8 mouse cellular contexts compared by ENCODE assay signal in genomic region chr9:66349144-66349859, GRCm38 (mm10). TPM values are rescaled to one million over a fixed set of nuclear protein-coding genes. Genes with fewer than 3 reads are reported as not detected.
DNase-seq lines count a peak whose midpoint lies in the region; ATAC-seq and TF ChIP-seq lines count a peak whose summit lies in the region.

No protein-coding gene starts in this region.

- 32% methylated on average over 8 of the region's 8 CpGs for WGBS in lung, postnatal 0 days
- WGBS in limb, embryonic 13.5 days = 44% methylated on average over 8 of the region's 8 CpGs
- WGBS in olfactory bulb, adult 2 months = 35% methylated on average over 8 of the region's 8 CpGs

- peak overlapping the region; percentile 96; the same call in 1 of the 2 replicates for H3K9ac ChIP-seq in lung, postnatal 0 days (replicated peaks; ENCODE audit: low read depth)
- peak overlapping the region; percentile 96 for H3K9ac ChIP-seq in limb, embryonic 13.5 days

- H3K4me2 ChIP-seq in lung, postnatal 0 days (replicated peaks; ENCODE audit: low read depth, low read length) = peak overlapping the region; percentile 90
- H3K4me2 ChIP-seq in limb, embryonic 13.5 days (replicated peaks) = peak overlapping the region; percentile 93

- no peaks in the 10 kb centered on the region for H3K9me3 ChIP-seq in lung, postnatal 0 days (ENCODE audit: low read length)
- no peaks in the 10 kb centered on the region for H3K9me3 ChIP-seq in limb, embryonic 13.5 days

- no peaks in the 10 kb centered on the region for H3K27me3 ChIP-seq in lung, postnatal 0 days (replicated peaks; ENCODE audit: insufficient read depth, low read length)
- H3K27me3 ChIP-seq in limb, embryonic 13.5 days = no peaks in the 10 kb centered on the region

- DNase-seq in lung, postnatal 0 days (ENCODE audit: low spot score) = no peak
- no peak for DNase-seq in lung, adult 18-20 months
- DNase-seq in cerebellum, adult 11 months = no peak
- DNase-seq in cerebellum, postnatal 10 days = no peak
- no peak for DNase-seq in right cerebral cortex, postnatal 25 days

- no peak overlapping the region for H3K27ac ChIP-seq in lung, postnatal 0 days (ENCODE audit: low read length)
- peak overlapping the region; percentile 82; the same call in 1 of the 2 replicates for H3K27ac ChIP-seq in limb, embryonic 13.5 days
- H3K27ac ChIP-seq in olfactory bulb, adult 2 months (ENCODE audit: insufficient read depth, low read depth, low read length) = peak overlapping the region; percentile 98; the same call in 1 of the 2 replicates

- H3K36me3 ChIP-seq in lung, postnatal 0 days (ENCODE audit: insufficient read depth, low read length) = no peaks in the 10 kb centered on the region
- no peaks in the 10 kb centered on the region for H3K36me3 ChIP-seq in limb, embryonic 13.5 days

- no peaks in the 10 kb centered on the region for H3K4me1 ChIP-seq in lung, postnatal 0 days (ENCODE audit: insufficient read depth, low read depth, low read length)
- H3K4me1 ChIP-seq in limb, embryonic 13.5 days = peaks cover 21% of the 10 kb centered on the region
- H3K4me1 ChIP-seq in olfactory bulb, adult 2 months (ENCODE audit: control insufficient read depth, insufficient read depth, low read length) = no peaks in the 10 kb centered on the region

- no peak for TF ChIP-seq CTCF in lung, postnatal 0 days (IDR thresholded peaks at IDR 0.05)
- TF ChIP-seq CTCF in olfactory bulb, adult 2 months (IDR thresholded peaks at IDR 0.05; ENCODE audit: insufficient read depth, low read depth, low read length) = no peak

- no peak for TF ChIP-seq POLR2A in olfactory bulb, adult 2 months (IDR thresholded peaks at IDR 0.05; ENCODE audit: insufficient read depth, low read depth, low read length)

- no peak for TF ChIP-seq EP300 in lung, postnatal 0 days (IDR thresholded peaks at IDR 0.05)

- ATAC-seq in lung, postnatal 0 days = no peak
- peak; percentile 33 for ATAC-seq in erythroblast, adult 5-6 weeks (replicated peaks; ENCODE audit: low FRiP score, poor library complexity, severe bottlenecking)
- no peak; the same call in 1 of the 2 replicates for ATAC-seq in limb, embryonic 13.5 days (ENCODE audit: low FRiP score, low read depth)

- H3K4me3 ChIP-seq in lung, postnatal 0 days (ENCODE audit: low read depth, low read length) = peak overlapping the region; percentile 94
- peak overlapping the region; percentile 76 for H3K4me3 ChIP-seq in limb, embryonic 13.5 days
- peak overlapping the region; percentile 98 for H3K4me3 ChIP-seq in olfactory bulb, adult 2 months (ENCODE audit: insufficient read depth, low read depth, low read length)

RNA-seq across cellular contexts. Expression of gene Herc1, which starts 0.9 kb away (rescaled TPM):
- polyA plus RNA-seq in lung, postnatal 0 days (2015; fragmentation: Nextera tagmentation; extraction: Ambion mirVana) = 11.8 and 12.9 TPM in 2 replicates
- total RNA-seq in erythroblast, adult 5-6 weeks (2015; ENCODE audit: low replicate concordance) = 543 and 570 TPM in 2 replicates
- total RNA-seq in erythroblast, adult 5-6 weeks (2017; ENCODE audit: low replicate concordance) = 1,171 and 1,293 TPM in 2 replicates
- polyA plus RNA-seq in limb, embryonic 13.5 days (2015; fragmentation: Nextera tagmentation; extraction: Ambion mirVana) = 23.7 and 25.8 TPM in 2 replicates
- polyA plus RNA-seq in olfactory bulb, adult 2 months (2012; ENCODE audit: insufficient read depth, insufficient read length, low replicate concordance, missing spikeins) = 148 and 162 TPM in 2 replicates
